Mouse (Mus musculus): Measurements from ENCODE around the gene Sec22a.

- no peak for TF ChIP-seq CTCF (IDR thresholded peaks at IDR 0.05; ENCODE audit: low read depth)
- no peak for TF ChIP-seq EP300 (IDR thresholded peaks at IDR 0.05; ENCODE audit: low read depth)
Observed at GRCm38 (mm10) chr16:35319773-35320172, 43.9 kb downstream of the Sec22a start.
